Mouse (Mus musculus) heart, embryonic 13.5 days (tissue): Measurements from ENCODE around the gene Gkn3. TPM values are rescaled to one million over a fixed set of nuclear protein-coding genes. Genes with fewer than 3 reads are reported as not detected.
A peak's percentile ranks its signal among the peaks of the same experiment; 100 is the strongest.

Experiments
- ATAC-seq: fragments of 200-750 bp; cut with Nextera tagmentation; 2 replicates; pipeline ENCODE4 v1.8.0; 2017; ENCODE audit warnings: moderate TSS enrichment; ENCODE audit not compliant: insufficient number of reproducible peaks, low FRiP score, low TSS enrichment; ENCODE audit errors: extremely low read depth
- H3K27ac ChIP-seq: fragments of 300-500 bp; sonication (generic); replicated peaks from 2 replicates; pipeline ENCODE4 v1.5.1; 2015; ENCODE audit warnings: moderate library complexity, mild to moderate bottlenecking, inconsistent platforms
- H3K27me3 ChIP-seq: fragments of 300-500 bp; sonication (generic); replicated peaks from 2 replicates; pipeline ENCODE4 v1.6.1; 2015; ENCODE audit warnings: mild to moderate bottlenecking, inconsistent platforms
- H3K36me3 ChIP-seq: fragments of 300-500 bp; sonication (generic); 2 replicates; pipeline ENCODE4 v1.6.1; 2015; ENCODE audit warnings: mild to moderate bottlenecking, inconsistent platforms
- H3K4me1 ChIP-seq: fragments of 300-500 bp; sonication (generic); 2 replicates; pipeline ENCODE4 v1.6.1; 2015; ENCODE audit warnings: inconsistent platforms
- H3K4me2 ChIP-seq: fragments of 300-500 bp; sonication (generic); 2 replicates; pipeline ENCODE4 v1.6.1; 2015; ENCODE audit warnings: inconsistent platforms, mild to moderate bottlenecking, moderate library complexity
- H3K4me3 ChIP-seq: fragments of 300-500 bp; sonication (generic); 2 replicates; pipeline ENCODE4 v1.5.1; 2015; ENCODE audit warnings: moderate library complexity, mild to moderate bottlenecking, inconsistent platforms
- H3K9ac ChIP-seq: fragments of 300-500 bp; sonication (generic); 2 replicates; pipeline ENCODE4 v1.6.1; 2015; ENCODE audit warnings: inconsistent platforms, mild to moderate bottlenecking, moderate library complexity
- H3K9me3 ChIP-seq: fragments of 300-500 bp; sonication (generic); 2 replicates; pipeline ENCODE4 v1.6.1; 2016; ENCODE audit warnings: inconsistent platforms
- WGBS: fragments of 180-500 bp; shearing (Covaris S2); methylation state at CpG from one replicate; pipeline ENCODE4 v1.1.7; 2015; ENCODE audit warnings: mixed read lengths; 5-methylcytosine and 5-hydroxymethylcytosine counted together
- polyA plus RNA-seq: library from polyadenylated mRNA; unstranded; fragments of >200 nt; fragmentation: Nextera tagmentation; extraction: Ambion mirVana; gene quantifications from 2 replicates; pipeline ENCODE4 v1.2.1, GENCODE M21; 2015

The Gkn3 gene
- 0.99 and 1.4 TPM in 2 replicates for polyA plus RNA-seq

DNA sequence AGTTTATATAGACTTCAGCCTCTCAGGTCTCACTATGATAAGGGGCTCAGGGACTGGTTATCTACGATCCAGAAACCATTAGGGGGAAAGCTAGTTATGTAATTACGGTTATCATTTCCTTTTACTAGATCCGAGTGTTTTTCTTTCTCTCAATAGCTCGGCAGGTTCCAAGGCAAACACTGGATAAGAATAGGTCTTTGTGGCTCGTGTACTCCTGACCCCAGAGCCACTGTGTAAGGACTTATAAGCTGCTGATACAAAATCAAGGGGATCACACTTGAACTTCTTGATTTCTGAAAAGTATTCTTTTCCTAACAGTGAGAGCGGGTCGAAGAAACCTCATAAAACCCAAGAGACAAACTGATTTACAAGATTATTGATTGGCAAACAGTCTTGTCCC lies at the start of gene Gkn3:
Gkn3 (minus strand) TSS at position 59 of the 400 bp plus-strand sequence.
- ATAC-seq: no peak
- Histone ChIP-seq H3K4me1 (peaks cover 36% of the 10 kb centered on the region), H3K9me3 (no peaks in the 10 kb centered on the region), H3K27me3 (peaks cover 93% of the 10 kb centered on the region), H3K27ac (0 out of 2 replicates have a peak within 1 kb of the TSS, but pooled peaks have one; percentile 12), H3K4me2 (no peak within 1 kb of the TSS), H3K36me3 (no peaks in the 10 kb centered on the region), H3K9ac (0 out of 2 replicates have a peak within 1 kb of the TSS, but pooled peaks have one; percentile 4), H3K4me3 (no peak within 1 kb of the TSS)
- WGBS: 42% methylated on average over 7 of the region's 7 CpGs

DNA sequence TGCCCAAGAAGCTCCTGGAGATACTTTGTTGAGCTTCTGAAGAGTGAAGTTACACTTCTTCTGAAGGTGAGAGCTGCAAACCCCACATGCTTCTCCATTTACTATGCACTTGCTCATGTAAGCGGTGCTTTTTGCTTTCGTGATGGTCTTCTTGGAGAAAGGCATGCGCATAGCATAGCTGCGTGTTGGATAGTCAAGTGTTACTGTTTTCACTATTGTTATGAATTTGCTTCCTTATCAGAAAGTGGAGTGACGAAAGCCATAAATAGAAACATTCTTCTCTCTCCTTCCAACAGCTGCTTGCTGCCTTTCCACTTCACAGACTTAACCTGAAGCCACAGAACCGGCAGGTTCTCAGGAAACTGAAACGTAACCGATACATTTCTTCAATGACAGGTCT lies 48.0 kb upstream of the Gkn3 start:
- no peak for ATAC-seq
- no peaks in the 10 kb centered on the region for H3K36me3 ChIP-seq
- WGBS: 44% methylated on average over 8 of the region's 8 CpGs
- H3K4me2 ChIP-seq: peak overlapping the region; percentile 57
- peak overlapping the region; percentile 16; the same call in 1 of the 2 replicates for H3K4me3 ChIP-seq
- H3K9ac ChIP-seq: no peak overlapping the region
- peaks cover 57% of the 10 kb centered on the region for H3K27me3 ChIP-seq
- no peaks in the 10 kb centered on the region for H3K9me3 ChIP-seq
- H3K4me1 ChIP-seq: peaks cover 51% of the 10 kb centered on the region
- H3K27ac ChIP-seq: peak overlapping the region; percentile 67

DNA sequence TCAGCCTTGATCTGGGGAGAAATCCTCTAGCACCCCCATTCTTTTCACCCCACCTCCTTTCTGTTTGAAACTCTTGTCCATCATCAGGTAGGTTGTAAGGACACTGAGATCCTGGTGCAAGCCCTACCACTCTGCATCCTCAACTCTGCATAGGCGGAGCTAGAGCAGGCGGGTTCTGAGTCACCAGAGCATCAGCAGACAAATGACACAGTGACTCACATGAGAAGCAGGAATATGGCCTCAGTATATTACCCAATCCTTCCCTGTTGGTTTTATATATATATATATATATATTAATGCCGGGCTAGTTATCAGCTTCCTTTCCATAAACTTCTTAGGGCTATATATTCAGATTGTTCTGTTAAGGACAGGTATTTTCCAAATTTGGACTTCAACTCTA lies 47.1 kb upstream of the Gkn3 start:
- Histone ChIP-seq H3K9ac (no peak overlapping the region), H3K4me3 (no peak overlapping the region), H3K4me2 (no peak overlapping the region), H3K4me1 (peaks cover 41% of the 10 kb centered on the region), H3K9me3 (no peaks in the 10 kb centered on the region), H3K27me3 (peaks cover 62% of the 10 kb centered on the region), H3K27ac (peak overlapping the region; percentile 67; the same call in 1 of the 2 replicates), H3K36me3 (no peaks in the 10 kb centered on the region)
- ATAC-seq: no peak
- 84% methylated on average over 3 of the region's 3 CpGs for WGBS

DNA sequence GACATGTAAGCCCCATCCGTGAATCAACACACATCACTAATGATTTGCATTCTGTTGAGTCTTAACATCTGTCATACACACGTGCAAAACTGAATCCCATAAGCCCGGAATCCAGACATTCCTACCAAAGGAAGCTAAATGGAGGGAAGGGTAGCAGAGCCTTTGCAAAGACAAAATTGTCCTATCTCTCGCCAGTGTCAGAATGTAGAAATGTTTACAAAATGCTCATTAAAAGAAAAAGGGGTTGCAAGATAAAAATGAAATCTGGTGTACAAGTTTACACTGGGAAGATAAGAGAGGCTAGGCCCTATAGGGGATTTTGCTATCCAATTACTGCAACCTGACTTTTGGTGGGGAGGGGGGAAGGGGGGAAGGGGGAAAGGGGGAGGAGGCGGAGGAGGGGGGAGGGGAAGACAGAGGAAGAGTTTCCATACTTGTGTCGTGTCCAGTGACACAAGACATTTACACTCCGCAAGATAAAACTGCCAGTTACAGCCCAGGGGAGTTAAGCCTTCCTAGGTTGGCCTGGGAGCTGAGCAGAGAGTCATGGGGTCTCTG lies 39.8 kb upstream of the Gkn3 start, which contains the start of gene Bmp10:
Bmp10 (plus strand) TSS at position 508 of the 558 bp plus-strand sequence.
- H3K27ac ChIP-seq: peak within 1 kb of the TSS; percentile 80
- H3K36me3 ChIP-seq: no peaks in the 10 kb centered on the region
- peak within 1 kb of the TSS; percentile 51 for H3K4me3 ChIP-seq
- peak within 1 kb of the TSS; percentile 53 for H3K4me2 ChIP-seq
- H3K27me3 ChIP-seq: peaks cover 84% of the 10 kb centered on the region
- H3K9ac ChIP-seq: peak within 1 kb of the TSS; percentile 78
- ATAC-seq: no peak
- peaks cover 32% of the 10 kb centered on the region for H3K4me1 ChIP-seq
- H3K9me3 ChIP-seq: no peaks in the 10 kb centered on the region
- WGBS: 44% methylated on average over 7 of the region's 7 CpGs

DNA sequence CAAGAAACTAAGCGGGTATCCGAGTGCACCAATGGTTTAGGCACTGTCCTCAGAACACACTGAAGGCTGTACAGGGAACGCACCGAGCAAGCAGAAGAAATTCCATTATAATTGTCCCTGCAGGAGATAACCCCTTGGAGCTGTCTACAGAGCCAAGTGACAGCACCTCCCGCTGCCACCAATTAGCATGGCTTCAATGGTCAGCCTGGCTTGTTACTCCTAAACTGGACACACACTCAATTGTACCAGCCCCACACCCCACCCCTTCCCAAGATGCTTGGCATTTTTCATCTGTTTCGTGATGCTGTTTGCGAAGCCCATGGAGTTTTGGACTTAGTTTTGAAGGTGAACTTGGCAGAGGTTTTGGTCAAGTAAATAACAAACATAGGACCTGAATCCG lies 38.9 kb upstream of the Gkn3 start:
- Histone ChIP-seq H3K4me1 (peaks cover 36% of the 10 kb centered on the region), H3K4me3 (no peak overlapping the region), H3K4me2 (no peak overlapping the region), H3K9me3 (no peaks in the 10 kb centered on the region), H3K9ac (no peak overlapping the region), H3K27ac (peak overlapping the region; percentile 58), H3K27me3 (peaks cover 84% of the 10 kb centered on the region), H3K36me3 (no peaks in the 10 kb centered on the region)
- 40% methylated on average over 8 of the region's 8 CpGs for WGBS
- ATAC-seq: no peak

DNA sequence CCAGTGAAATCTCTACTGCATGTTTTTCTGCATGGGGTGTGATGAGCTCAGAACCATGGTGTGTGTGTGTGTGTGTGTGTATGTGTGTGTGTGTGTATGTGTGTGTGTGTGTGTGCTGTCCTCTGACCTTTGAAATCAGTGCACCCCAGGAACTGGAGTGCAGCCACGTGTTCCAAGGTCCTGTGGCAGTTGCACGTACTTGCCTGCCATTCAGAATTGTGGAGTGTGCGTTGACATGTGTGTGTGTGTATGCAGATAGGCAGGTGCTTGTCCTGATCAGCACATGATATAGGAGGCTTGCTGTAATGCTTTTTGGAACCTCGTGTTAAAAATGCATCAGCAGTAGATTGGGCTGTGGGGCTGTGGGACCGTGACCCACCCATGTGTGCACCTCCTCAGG lies 38.2 kb upstream of the Gkn3 start:
- no peak for ATAC-seq
- H3K4me1 ChIP-seq: peaks cover 38% of the 10 kb centered on the region
- no peaks in the 10 kb centered on the region for H3K9me3 ChIP-seq
- peaks cover 79% of the 10 kb centered on the region for H3K27me3 ChIP-seq
- H3K4me2 ChIP-seq: no peak overlapping the region
- H3K4me3 ChIP-seq: no peak overlapping the region
- H3K27ac ChIP-seq: peak overlapping the region; percentile 58; the same call in 1 of the 2 replicates
- H3K9ac ChIP-seq: no peak overlapping the region
- 40% methylated on average over 5 of the region's 5 CpGs for WGBS
- no peaks in the 10 kb centered on the region for H3K36me3 ChIP-seq

DNA sequence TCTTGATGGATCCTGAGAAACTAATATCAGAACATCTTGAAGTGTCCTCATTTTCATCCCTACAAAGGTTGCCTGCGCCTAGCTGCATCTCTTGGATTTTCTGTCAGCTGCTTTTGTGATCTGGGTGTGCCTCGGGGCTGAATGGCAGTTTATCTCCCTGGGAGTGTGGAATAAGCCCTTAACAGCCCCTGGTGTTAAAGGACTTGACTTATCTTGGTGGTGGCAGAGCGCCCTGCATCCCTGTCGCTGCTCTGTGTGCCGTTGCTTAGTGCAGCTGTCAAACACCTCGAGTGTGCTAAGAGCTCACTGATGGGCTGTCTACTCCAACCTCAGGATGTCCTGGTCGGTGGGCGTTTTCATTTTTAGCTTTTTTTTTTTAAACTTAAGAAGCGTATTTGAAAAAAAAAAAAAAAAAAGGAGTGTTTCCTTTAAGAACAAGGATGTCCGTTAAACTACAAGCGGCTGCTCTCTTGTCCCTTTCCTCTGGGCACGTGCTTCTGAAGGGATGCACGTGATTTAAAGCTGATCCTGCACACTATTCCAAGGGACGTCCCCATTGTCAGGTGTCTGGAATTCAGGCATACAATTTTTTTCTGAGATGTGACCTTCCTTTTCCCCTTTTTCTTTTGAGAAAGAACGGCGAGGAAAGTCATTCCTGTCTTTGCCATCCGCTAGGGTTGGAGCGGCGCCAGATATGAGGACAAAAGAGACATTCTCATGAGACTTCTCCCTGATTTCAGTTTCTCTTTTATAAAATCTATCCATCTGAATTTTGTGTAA lies 35.5 kb upstream of the Gkn3 start:
- Histone ChIP-seq H3K9ac (no peak overlapping the region), H3K4me3 (peak overlapping the region; percentile 27), H3K9me3 (no peaks in the 10 kb centered on the region), H3K27ac (peak overlapping the region; percentile 46), H3K4me1 (peaks cover 52% of the 10 kb centered on the region), H3K27me3 (peaks cover 77% of the 10 kb centered on the region), H3K36me3 (no peaks in the 10 kb centered on the region), H3K4me2 (peak overlapping the region; percentile 59)
- no peak for ATAC-seq
- WGBS: 16% methylated on average over 19 of the region's 19 CpGs

DNA sequence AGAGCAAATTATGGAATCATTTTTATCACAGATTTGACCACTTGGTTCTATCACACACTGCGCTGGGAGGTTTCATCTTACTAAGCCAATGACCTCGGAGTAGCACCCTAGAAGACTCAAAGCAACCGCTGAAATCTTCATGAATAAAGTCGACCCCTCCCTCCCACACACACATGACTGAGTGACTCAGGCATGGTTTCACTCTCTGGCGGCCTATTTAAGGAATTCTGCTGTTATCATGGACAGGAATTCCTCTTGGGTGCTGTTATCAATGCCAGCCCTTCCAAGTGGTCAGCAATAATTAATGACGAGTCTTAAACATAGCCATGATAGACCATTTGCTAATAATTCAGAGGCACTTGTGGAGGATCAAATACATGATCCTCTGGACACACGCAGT lies 33.6 kb upstream of the Gkn3 start:
- H3K4me1 ChIP-seq: peaks cover 52% of the 10 kb centered on the region

DNA sequence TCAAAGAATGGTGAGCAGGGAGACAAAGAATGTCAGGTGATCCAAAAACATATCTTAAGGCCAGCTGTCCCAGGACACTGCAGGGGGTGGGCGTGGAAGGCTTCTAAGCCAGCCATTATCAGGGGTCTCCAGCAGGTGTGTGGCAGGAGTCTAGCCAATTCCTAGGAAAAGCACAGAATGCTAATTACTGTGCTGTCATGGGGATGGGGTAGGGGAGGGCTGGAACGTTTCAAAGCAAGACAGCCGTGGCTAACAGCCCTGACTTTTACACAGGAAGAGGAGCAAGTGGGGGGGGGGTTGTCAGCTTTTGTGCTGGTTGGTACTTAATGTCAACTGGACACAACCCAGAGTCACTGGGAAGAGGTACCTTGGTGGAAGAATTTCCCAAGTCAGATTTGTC lies 23.3 kb upstream of the Gkn3 start:
- H3K4me3 ChIP-seq: no peak overlapping the region
- 0 out of 2 replicates have a peak, but pooled peaks cover 3% of the 10 kb centered on the region for H3K9me3 ChIP-seq
- WGBS: 40% methylated on average over 3 of the region's 3 CpGs
- no peaks in the 10 kb centered on the region for H3K36me3 ChIP-seq
- H3K4me1 ChIP-seq: no peaks in the 10 kb centered on the region
- H3K27ac ChIP-seq: no peak overlapping the region
- H3K9ac ChIP-seq: no peak overlapping the region
- H3K27me3 ChIP-seq: peaks cover 51% of the 10 kb centered on the region
- ATAC-seq: no peak
- no peak overlapping the region for H3K4me2 ChIP-seq

More for the DNA sequence above, 33.6 kb upstream of the Gkn3 start:
- Histone ChIP-seq H3K9ac (no peak overlapping the region), H3K4me2 (peak overlapping the region; percentile 25), H3K9me3 (no peaks in the 10 kb centered on the region), H3K27me3 (peaks cover 81% of the 10 kb centered on the region), H3K4me3 (no peak overlapping the region), H3K27ac (no peak overlapping the region), H3K36me3 (no peaks in the 10 kb centered on the region)
- ATAC-seq: no peak
- 17% methylated on average over 7 of the region's 7 CpGs for WGBS

DNA sequence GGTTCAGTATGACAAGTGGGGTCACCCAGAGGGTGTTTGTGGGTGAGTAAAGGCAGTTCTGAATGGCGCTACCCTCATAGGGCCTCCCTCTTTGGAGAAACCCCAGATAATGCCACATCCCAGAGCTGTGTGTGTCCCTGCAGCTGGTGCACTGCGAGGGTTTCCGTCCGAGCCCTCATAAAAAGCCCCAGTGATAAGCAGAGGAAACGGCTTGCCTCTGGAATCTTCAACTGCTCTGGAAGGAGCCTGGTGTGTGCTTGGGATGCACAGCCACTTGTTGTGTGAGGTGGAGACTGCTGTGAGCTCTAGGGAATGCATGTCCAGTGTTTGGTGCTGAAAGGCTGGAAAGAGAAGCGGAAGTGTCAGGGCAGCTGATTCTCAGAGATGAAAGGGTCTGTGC lies 12.7 kb upstream of the Gkn3 start:
- no peaks in the 10 kb centered on the region for H3K9me3 ChIP-seq
- ATAC-seq: peak; percentile 46; the same call in 1 of the 2 replicates
- no peak overlapping the region for H3K4me3 ChIP-seq
- H3K36me3 ChIP-seq: no peaks in the 10 kb centered on the region
- H3K4me1 ChIP-seq: peaks cover 27% of the 10 kb centered on the region
- no peak overlapping the region for H3K4me2 ChIP-seq
- no peak overlapping the region for H3K9ac ChIP-seq
- H3K27ac ChIP-seq: peak overlapping the region; percentile 24; the same call in 1 of the 2 replicates
- peaks cover 47% of the 10 kb centered on the region for H3K27me3 ChIP-seq
- 15% methylated on average over 6 of the region's 6 CpGs for WGBS

DNA sequence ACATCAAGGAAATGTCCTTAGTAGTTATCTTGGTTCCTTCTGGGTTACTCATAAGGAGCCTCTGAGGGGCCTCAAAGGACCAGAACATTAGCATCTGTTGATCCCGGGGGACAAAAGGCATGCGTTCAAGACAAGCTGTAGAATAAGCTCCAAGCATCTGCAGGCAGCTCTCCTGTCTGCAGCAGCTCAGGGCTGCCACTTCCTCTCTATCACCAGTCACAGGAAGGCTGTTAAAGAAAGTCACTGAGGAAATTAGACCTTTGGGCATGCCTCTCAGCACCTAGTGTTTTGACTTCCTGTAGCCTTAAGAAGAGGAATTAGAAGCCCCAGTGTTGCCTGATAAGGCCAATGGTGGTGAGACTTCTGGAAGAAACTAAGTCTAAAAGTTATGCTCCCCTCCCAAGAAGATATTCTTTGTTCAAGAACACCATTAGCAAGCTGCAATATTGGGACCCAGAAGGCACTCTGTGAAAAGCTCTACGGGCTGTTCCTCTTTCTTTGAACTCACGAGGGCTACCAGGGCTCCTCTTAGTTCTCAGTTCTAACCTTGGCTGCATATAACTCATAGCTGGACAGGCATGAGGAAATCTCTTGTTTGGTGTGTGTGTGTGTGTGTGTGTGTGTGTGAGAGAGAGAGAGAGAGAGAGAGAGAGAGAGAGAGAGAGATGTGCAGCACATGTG lies 11.3 kb upstream of the Gkn3 start:
- no peak overlapping the region for H3K4me3 ChIP-seq
- no peak overlapping the region; the same call in 1 of the 2 replicates for H3K27ac ChIP-seq
- 32% methylated on average over 4 of the region's 4 CpGs for WGBS
- H3K4me1 ChIP-seq: peaks cover 31% of the 10 kb centered on the region
- H3K9ac ChIP-seq: 0 out of 2 replicates have a peak overlapping the region, but pooled peaks have one; percentile 14
- no peak for ATAC-seq
- peaks cover 61% of the 10 kb centered on the region for H3K27me3 ChIP-seq
- no peaks in the 10 kb centered on the region for H3K9me3 ChIP-seq
- H3K4me2 ChIP-seq: no peak overlapping the region
- H3K36me3 ChIP-seq: no peaks in the 10 kb centered on the region
